Mouse (Mus musculus) liver (tissue): ENCODE results near the gene Rasal1.

Source experiments
- DNase-seq: peaks from one replicate; pipeline ENCODE4 v3.0.0-alpha.2; 2020; ENCODE audit warnings: mixed read lengths

Gene Rasal1

DNA sequence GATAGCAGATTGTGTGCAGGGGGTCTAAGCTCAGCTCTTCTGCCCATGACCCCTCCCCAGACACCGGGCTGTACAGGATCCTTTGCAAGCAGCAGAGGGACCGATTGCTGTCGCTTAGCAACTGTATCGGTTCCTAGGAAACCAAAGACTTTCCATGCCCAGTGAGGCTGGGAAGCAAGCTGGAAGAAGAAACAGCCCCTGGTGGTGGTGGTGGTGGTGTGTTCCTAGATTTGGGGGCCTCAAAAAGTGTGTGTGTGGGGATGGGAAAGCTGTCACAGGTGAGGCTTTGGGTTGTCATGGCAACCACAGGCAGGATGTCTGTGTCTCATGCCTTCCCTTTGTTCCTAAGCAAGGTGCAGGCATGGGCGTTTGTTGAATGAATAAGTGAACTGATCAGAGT lies 12.2 kb downstream of the Rasal1 start:
- no peak for DNase-seq

- no peak for DNase-seq
Measured at GRCm38 (mm10) chr5:120664888-120665287, 16.3 kb downstream of the Rasal1 start.

DNA sequence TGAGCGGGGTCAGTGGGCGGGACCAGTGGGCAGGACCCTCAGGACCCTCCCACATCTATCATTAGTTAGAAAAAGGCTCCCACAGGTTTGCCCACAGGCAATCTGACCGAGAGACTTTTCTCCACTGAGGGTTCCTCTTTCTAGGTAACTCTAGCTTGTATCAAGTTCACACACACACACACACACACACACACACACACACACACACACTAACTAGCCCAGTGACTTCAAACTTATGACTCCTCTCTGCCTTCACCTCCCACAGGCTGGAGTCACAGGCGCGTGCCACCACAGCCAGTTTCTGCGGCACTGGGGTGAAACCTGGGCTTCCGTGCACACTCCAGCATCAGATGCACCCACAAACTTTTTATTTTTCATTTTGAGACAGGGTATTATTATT lies 20.1 kb downstream of the Rasal1 start:
- no peak for DNase-seq

- no peak for DNase-seq
Measured at GRCm38 (mm10) chr5:120670132-120670531, 21.5 kb downstream of the Rasal1 start.

DNA sequence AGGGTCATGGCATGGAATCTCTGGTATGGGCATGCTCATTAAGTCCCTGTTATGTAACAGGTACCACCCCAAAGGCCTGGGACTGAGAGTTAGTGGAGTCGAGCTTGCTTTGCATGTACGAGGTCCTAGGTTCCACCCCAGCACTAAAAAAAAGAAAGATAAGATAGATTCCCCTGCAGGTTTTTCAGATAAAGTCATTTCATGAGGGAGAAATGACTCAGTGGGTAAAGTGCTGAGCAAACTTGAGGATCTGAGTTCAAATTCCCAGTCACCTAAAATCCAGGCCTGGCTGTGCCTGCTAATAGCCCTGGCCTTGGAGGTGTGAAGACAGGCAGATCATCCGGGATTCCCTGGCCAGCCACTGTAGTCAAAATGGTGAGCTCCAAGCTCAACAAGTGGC lies 23.3 kb downstream of the Rasal1 start:
- DNase-seq: no peak

- DNase-seq: peak; percentile 62
Measured at GRCm38 (mm10) chr5:120673626-120674025, 25.0 kb downstream of the Rasal1 start.

- DNase-seq: peak; percentile 32
Measured at GRCm38 (mm10) chr5:120674229-120675145, 25.9 kb downstream of the Rasal1 start.

- DNase-seq: peak; percentile 26
Measured at GRCm38 (mm10) chr5:120677516-120677915, 28.9 kb downstream of the Rasal1 start.

- DNase-seq: peak; percentile 76
Measured at GRCm38 (mm10) chr5:120679676-120680555, 31.3 kb downstream of the Rasal1 start.

GRCm38 (mm10) chr5:120680918-120681317 lies 32.3 kb downstream of the Rasal1 start:
- DNase-seq: no peak

GRCm38 (mm10) chr5:120682982-120683771 lies 34.6 kb downstream of the Rasal1 start:
- no peak for DNase-seq

- DNase-seq: no peak
Measured at GRCm38 (mm10) chr5:120685678-120686077, 37.1 kb downstream of the Rasal1 start.

GRCm38 (mm10) chr5:120686749-120687483 lies 38.3 kb downstream of the Rasal1 start:
- no peak for DNase-seq

- no peak for DNase-seq
Measured at GRCm38 (mm10) chr5:120687484-120687851, 38.9 kb downstream of the Rasal1 start.

DNA sequence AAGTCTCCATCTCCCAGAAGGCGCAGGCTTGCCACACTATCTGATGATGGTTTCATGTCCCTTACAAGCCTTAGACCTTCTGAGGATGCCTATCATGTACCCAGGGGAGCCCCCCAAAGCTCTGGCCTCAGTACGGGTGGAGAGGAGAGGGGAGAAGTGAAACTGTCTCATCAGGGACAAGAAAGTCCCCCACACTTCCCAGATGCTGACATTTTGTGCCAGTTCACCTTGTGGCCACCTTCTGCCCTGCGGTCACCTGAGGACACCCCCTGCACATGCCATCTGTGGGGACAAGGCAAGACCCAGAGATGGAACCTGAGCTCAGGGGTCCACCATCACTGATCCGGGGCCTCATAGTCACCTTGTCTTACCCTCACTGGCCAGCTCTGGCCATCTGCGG lies 39.3 kb downstream of the Rasal1 start:
- no peak for DNase-seq

DNA sequence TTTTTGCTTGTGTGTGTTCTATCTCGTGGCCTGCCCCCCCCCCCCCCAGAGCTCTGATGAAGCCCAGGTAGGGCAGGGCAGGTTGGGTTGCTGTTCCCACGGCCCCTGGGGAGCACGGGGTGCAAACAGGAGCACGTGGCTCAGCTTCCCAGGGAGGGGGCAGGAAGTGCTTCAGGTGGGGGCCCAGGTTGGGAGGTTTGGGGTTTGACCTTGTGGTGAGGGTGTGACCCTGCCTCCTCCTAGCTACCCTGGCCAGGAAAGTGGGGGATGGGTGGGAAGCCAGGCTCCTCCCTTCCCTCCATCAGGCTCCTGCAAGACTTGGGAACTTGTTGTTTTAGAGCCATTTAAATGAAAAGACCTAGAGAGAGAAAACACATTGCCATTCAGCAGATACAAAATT lies 39.8 kb downstream of the Rasal1 start:
- no peak for DNase-seq

GRCm38 (mm10) chr5:120690417-120690816 lies 41.8 kb downstream of the Rasal1 start:
- no peak for DNase-seq

- no peak for DNase-seq
Measured at GRCm38 (mm10) chr5:120692034-120692433, 43.4 kb downstream of the Rasal1 start.

- DNase-seq: no peak
Measured at GRCm38 (mm10) chr5:120693931-120694694, 45.5 kb downstream of the Rasal1 start.

GRCm38 (mm10) chr5:120694695-120695074 lies 46.1 kb downstream of the Rasal1 start:
- DNase-seq: no peak

DNA sequence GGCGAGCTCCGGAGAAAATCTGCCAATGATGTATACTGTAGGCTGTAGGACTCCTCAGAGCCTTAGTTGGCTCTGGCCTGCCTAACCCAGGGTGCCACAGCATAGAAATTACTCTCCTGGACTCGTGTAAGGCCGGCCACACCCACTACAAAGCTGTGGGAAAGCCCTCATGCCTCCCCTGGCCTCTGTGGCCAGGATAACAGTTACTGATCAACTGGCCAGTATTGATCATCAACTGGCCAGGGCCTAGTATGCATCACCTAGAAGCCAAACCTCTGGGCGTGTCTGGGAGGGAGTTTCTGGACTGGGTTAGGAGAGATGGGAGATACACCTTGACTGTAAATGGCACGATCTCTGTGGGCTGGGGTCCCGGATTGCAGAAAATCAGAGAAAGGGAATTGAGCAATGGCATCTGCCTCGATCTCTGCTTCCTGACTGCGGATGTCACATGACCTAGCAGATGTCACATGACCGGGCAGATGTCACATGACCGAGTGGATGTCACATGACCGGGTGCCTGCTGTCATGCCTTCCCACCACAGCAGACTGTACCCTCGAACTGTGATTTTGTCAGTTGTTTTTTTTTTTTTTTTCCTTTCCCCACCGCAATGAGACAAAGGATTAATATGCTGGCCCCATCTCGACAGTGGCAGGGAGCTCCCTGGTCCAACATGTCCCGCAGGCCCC lies 47.6 kb downstream of the Rasal1 start:
- no peak for DNase-seq
